Mouse (Mus musculus): ENCODE measurements around the gene Dedd.
"Not testable (repeated sequence)": the region's sequence is repeated elsewhere in the genome, so short reads cannot be mapped to it uniquely, and the experiment has no call there.

Dedd gene

DNA sequence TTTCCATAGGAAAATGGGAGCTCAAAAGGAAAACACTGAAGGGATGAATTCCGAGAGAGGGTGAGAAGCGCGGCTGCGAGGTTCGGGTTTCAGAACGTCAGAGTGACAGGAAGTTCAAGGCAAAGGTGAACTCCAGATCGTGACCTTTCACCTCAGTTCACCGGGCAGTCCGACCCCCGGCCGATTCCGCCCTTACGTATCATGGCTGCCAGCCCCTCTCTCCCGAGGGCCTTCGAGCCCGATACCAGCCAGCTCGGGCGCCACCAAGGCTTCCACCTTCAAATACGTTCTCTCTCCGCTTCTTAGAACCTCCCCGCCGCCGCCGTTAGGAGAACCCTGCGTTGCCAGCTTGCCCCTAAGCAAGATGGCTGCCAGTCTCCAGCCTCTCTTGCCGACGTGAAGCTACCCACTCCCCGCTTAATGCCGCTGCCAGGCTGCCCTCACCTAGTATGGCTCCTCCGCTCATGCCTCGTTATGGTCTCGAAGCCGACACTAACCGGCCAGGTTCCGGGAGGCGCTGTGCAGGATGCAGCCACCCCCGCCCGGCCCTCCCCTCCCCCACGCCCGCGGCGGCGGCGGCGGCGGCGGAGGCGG, at the start of gene Dedd:
Gene Dedd (plus strand): TSS at position 307 of the 594 bp plus-strand sequence.
- peak; percentile 93 for DNase-seq (ENCODE audit: low read depth, low spot score)

DNA sequence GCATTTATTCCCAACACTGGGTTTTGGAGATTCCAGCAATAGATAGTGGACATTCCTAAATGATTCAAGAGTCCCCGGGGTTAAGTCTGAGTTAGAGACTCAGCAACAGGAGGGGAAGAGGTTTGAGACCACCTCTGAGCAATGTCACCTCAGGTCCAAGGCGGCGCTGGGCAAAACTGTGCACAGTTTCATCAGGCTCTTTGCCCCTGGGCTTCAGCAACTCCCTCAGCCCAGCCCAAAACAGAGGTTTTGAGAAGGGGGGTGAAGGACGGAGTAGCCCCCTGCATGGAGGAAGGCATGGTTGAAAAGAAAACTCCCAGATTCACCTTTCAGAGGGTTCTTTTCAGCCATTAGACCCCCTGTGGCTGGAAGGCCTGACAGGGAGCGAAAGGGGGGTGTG, 49.2 kb upstream of the Dedd start:
- DNase-seq (ENCODE audit: low read depth, low spot score), result no peak

DNA sequence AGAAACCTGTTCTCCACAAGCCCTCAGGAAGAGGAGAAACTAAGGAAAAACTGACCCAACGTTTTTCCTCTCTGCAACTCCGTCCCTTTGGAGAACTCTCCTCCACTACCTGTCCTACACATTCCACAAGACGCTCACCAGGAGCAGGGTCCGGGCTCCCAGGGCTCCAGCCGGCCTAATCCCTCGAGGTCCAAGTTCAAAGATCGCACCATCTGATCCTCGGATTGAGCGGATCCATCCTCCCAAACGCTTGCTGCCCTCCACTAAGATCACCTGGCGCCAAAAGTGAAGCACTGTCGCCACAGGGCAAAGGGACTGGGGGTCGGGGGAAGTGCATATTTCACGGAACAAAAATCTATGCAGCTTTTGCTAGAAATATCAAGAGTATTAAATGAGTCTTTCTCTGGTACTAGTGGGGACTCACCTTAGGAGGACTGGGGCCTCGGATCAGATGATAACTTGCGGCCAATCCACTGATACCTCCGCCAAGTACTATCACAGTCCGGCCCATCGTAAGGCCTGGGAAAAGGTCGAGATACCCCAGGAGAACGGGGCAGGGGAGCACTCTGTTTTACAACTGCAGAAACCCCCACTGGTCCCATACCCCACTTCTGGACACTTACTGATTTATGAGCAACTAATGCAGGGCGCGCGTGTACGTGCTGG, 48.6 kb upstream of the Dedd start:
- DNase-seq (ENCODE audit: low read depth, low spot score), result no peak

DNA sequence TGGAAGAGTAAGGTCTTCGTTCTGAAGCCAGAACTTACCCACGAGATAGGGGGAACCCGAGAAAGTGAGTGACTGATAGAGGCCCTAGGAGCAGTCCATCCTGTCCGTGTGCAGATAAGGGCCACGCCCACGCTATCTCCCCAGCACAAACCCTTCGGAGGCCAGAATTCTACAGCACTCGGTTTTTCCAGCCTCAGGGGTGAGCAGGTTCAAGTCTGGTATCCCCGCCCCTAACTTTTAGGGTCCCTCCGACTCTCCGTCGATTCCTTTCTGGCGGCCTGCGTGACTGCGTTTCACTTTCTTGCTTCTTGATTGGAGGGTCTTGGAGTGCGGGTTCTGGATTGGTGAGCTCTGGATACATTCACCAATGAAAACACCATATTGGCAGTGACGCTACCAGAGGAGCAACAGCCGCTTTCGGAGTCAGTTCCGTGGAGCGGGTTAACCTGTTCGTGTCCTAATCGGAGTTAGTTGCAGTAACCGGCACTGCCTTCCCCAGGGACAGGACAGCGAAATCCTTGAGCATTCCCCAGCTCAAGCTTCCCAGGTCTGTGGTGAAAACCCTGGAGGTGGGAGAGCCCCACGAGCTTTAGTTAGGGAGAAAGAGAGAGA, 47.9 kb upstream of the Dedd start, which contains the start of gene Ppox:
Gene Ppox (minus strand): TSS at position 271 of the 612 bp plus-strand sequence.
- peak; percentile 100 for DNase-seq (ENCODE audit: low read depth, low spot score)

DNA sequence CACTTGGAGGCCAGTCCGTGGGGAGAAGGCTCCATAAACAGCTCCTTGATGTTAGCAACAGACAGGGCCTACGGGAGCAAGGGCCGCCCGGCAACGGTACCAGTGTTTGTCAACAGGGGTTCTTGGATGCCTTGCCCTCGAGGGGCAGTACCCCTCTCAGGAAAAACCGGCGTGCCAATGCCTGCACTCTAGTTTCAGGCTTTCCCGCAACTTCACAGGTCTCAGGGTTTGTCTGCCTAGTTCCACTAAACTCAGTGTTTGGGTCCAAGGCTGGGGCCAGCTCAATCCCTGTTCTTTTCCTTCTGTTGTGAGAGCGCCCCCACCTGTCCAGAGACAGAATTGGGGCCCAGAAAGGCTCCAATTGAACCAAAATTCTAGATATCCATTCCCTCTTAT, 47.4 kb upstream of the Dedd start:
- peak; percentile 86 for DNase-seq (ENCODE audit: low read depth, low spot score)

DNA sequence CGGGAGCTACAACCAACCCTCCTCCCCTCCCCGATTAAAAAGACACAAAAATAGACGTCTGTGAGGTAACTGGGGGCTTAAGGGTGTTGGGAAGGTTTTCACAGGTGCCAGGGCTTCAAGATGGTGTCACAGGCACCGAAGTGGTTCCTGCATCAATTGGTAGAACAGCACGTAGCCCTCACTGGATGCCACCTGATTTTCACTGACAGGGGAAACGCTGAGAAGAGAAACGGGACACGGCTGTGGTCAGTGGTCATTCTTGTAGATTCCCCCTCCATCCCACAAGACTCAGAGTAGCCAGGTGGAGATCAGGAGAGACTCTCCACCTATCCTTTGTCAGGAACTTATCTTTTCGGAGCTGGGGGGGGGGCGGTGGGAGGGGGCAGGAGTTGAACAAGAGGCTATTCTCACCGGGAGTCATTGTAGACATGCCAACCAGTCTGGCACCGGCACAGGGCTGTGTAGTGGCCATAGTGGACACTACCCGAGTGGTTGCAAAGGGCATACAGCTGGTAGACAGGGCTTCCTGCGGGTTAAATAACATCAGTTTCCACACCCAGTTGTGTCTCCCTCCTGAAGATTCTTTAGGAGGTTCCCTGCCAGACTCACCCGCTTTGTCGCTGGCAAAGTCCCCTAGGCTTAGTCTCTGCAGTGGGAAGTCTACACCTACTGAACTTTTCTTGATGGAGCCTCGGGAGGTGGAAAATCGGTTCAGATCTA, 46.7 kb upstream of the Dedd start:
- no peak for DNase-seq (ENCODE audit: low read depth, low spot score)

DNA sequence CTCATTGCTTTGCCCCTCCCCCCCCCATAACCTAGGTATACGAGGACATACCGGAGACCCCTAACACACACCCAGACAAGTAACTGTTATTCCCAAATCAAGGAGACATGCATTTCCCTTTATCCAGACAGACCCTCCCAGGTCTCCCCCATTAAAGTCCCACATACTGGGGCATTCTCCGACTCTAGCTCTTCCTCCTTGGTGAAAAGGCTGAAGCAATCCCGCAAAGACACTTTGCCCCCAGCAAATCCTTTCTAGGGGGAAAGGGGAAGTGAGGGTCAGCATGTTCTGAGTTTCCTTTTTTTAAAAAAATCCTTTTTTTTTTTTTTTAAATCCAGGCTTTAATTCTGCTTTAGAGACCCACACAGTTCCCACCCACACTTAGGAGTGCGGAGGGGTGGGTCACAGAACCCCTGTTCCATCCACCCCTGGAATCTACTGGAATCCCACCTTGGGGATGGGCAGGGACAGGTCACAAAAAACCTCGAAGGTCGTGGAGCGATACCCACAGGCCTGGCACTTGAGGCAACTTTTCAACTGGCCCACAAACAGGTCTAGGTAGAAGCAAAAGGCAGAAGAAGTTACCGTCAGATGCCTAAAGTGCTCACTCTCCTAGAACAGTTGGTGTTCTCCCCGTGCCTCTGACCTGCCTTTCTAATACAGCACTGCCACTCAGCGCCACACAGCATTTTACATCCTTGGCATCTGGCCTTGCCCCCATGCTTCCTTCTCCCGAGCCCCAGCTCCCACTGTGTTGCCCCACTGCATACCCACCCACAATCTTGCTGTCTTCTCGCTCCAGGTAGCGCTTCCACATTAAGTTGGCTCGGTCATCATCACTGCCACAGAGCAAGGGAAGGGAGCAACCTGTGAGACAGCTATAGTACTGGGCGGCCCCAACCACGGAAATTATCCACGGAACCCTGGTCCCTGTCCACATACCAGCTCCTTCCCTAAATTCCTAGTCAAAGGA, 45.5 kb upstream of the Dedd start:
- DNase-seq (ENCODE audit: low read depth, low spot score), result no peak

DNA sequence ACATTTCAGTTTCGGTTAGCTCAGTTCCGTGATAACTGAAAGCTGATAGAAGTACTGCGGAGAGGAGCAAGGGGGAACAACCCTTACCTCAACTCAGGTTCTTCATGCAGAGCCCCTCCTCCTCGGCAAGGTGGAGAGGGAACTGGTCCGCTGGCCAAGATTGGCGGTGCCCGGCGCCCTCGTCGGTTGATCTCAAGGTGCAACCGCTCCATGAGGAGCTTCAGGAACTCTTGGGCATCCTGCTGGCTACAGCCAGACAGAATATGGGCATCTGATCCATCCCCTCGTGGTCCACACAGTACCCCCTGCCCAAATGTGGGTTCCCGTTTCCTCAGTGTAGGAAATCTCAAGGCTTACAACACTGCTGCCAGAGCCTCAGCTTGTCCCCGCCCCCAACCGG, 44.5 kb upstream of the Dedd start:
- peak; percentile 19 for DNase-seq (ENCODE audit: low read depth, low spot score)

DNA sequence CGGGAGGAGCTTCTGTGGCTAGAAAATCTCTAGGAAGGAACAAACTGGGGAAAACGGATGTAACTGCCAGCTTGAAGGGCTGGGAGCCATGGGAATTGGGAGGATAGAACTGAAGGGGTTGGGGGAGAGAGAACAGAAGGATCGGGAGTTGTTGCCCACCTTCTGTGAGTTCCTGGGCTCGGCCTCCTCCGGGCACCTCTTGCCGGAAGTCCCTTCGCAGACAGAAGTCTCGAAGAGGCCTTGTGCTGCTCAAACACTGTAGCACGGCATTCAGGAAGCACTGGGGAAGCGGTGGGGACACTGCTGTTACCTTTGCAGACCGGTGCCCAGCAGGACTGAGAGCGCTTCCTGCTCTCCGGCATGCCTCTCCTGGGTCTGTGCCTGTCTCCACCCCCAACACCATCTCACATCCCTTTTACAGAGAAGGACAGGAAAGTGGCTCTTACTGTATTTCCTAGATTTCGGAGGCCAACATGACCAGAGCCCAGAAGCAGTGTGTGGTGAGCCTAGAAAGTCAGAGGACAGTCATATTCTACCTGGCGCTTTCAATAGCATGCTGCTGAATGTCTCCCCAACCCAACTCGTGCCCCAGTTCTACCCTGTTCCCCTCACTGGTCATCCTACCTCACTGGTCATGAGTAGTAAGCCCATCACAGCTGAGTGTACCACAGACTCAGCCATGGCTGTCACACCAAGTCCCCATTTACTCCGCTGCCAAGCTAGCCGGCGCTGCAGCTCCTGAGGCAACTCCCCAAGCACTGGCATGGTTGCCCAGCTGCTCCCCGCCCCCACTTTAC, 43.7 kb upstream of the Dedd start:
- DNase-seq (ENCODE audit: low read depth, low spot score), result no peak

DNA sequence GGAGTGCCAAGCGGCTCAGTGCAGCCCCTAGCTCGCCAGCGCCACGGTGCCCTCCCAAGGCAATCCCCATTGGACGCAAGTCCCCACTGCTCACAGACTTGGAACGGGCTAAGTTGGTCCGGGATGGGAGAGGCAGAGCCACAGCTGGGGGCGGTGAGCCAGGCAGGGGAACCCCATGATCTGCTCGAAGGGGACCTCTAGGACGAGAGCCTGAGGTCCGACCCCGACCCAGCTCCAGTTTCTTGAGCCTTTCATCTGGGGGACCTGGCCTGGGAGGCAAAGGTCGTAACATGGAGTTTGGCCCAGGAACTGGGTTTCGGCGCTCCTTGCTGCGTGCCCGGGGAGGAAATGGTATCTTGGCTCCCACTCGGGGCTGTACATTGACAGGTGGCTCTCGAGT, 42.4 kb upstream of the Dedd start:
- no peak for DNase-seq (ENCODE audit: low read depth, low spot score)

DNA sequence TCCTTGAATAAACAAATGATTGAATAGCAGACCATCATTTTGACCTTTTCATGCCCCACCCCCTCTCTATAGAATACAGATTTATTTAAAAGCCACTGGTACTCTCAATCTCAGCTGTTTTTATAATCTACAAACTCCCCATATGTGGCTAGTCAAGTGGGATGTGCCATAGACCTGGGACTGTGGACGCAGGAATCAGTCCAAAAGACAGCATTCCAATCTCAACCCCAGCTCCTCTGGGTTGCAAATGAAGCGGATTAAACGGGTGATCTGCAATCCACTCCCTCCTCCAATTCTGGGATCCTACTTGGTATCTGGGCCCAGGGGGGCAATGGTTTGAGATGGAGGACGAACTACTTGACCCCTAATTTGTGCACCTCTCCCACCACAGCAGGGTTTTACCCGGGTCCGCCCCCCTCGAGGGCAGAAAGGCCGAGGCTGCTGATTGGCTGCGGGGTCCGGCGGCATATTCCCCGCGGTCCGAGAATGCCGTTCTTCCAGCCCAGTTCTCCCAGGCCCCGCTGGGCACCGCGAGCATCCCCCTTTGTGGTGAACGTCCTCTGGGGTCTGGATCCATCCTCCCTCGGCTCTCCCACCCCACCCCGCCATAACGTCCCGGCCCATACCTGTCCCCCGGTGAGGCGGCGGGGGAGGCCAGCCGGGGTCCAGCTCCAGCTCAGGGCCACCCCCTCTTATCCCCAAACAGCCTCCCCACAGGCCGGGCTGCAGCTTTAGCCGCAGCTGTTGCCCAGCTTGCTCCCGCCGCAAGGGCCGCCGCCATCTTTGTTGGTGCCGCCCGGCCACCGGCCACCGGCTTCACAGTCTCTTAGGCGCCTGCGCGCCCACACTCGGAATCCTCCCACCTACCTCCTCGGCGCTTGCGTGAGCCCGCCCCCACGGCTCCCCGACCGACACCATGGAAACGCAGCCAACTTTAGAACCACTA, 41.5 kb upstream of the Dedd start, which contains the start of gene Usp21:
Gene Usp21 (minus strand): TSS at position 856 of the 946 bp plus-strand sequence.
- peak; percentile 94 for DNase-seq (ENCODE audit: low read depth, low spot score)

DNA sequence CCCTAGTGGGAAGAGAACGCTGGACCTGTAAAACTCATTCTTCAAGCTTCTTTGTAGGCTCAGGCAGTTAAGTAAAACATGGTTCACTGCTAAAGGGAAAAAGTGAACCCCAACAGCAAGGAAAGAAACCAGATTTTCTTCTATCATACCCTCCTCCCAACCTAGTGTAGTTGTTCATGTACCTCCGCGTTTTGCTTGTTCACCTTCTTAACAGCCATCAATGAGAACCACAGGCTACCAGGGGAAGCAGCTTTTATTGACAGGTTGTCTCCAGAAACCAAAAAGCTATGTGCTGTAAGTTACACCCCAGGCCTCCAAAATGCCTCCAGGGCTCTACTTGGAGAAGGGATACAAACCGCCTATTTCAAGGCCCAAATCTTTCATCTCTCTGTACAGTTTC, 40.6 kb upstream of the Dedd start:
- no peak for DNase-seq (ENCODE audit: low read depth, low spot score)

DNA sequence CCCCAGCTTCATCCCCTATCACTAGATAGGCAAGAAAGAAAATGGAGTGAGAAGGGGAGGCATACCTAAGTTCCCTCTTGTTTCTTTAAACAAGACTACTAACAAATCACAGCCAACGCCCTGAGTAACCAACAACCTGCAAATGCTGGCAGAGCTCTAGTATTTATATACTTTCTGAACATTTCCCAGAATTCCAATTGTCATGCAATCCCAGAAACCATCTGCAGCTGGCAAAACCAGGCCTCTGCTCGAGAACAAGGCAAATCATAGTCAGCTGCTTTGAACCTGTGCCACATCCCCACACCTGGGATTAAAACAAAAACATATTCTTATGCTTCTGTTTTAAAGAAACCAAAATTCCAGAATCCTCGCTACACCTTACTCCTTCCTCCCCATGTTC, 35.6 kb upstream of the Dedd start:
- no peak for DNase-seq (ENCODE audit: low read depth, low spot score)

DNA sequence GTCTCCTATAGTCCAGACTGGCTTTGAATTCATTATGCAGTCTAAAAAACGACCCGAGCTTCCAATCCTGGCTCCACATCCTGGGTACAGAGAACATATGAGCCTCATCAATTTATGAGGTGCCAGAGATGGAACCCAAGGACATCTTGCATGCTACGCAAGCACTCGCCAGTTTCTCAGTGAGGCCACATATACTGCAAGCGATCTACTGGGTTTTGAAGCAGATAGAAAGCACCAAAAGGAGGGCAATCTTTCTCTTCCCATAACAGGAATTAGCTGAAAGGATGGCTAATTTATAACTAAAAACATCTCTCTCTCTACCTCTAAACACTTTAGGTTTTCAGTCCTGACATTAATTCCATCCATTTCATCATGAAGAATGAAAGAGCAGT, 35.0 kb upstream of the Dedd start:
- peak; percentile 28 for DNase-seq (ENCODE audit: low read depth, low spot score)

DNA sequence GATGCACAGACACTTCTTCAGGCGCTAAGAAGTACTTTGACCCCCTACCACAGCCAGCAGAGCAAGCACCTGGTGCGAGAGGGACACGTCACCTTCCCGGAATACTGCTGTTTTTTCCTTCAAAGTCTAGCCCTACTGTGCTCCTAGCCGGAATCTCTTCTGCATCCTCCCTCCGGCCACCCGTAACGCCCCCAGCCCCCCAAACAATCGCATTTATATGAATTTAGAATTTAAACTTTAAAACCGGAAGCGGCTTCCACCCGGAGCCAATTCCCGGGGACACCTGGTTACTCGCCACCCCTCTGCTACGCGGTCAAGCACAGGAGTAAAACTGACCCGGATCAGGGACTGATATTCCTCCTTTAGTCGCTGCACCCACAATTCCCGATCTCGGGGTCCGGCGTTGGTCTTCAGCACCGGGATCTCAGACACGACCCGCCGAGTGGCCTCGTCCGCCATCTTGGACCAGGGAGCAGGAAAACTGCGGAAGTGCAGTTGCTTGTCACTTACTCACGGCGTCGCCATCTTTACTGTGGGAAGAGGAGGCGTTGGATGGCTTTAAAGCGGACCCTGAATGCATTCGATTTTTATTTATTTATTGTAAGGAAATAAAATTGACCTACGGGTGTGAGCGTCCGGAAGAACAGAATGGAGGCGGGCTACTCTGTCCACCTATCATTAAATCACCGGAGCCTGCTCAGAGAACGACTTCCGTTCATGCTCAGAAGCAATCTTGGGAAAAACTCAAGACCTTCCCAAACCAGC, 34.5 kb upstream of the Dedd start, which contains the start of gene Ufc1:
Gene Ufc1 (minus strand): TSS at position 727 of the 765 bp plus-strand sequence.
- peak; percentile 91 for DNase-seq (ENCODE audit: low read depth, low spot score)

DNA sequence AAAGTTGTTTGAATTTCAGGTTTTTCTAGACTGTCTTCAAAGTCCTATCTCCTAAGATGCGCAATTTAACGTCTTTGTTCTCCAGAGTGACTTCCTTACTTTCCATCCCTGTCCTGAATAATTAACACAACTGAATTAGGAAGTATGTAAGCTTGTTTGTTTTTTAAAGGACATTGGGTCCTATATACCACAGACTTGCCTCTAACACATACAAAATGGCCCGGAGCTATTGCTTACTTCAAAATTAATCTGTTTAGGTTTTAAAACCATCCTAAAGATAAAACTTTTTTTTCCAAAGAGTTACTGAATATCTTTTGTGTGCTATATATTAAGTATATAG, 33.9 kb upstream of the Dedd start:
- DNase-seq (ENCODE audit: low read depth, low spot score), result no peak

DNA sequence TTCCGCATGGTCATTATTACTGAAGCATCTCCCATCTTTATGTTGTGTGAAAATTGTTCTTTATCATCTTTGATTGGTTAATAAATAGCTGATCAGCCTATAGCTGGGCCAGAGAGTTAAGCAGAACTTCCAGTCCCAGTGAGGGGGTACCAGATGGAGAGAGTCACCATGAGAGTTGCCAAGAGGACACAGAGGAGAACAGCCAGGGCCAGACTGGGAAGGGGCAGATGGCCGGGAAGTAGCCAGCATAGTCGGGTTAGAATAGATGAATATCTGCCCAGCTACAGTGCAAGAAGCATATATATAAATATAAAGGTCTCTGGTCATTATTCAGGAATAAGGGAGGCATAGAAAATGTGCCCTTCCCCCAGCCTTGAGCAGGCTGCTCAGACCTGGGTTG, 30.7 kb upstream of the Dedd start:
- no peak for DNase-seq (ENCODE audit: low read depth, low spot score)

DNA sequence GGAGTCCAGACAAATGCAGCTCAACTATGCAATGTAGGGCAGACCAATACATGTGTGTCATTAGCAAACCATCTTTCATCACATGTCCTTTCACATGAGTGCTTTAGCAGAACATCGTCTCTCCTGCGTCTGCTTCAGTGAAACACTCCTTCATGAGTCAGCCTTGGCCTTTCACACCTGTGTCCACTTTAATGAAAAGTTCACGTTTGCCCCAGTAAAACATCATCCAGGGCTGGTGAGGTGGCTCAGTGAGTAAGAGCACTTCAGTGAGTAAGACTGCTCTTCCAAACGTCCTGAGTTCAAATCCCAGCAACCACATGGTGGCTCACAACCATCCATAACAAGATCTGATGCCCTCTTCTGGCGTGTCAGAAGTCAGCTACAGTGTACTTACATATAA, 22.8 kb upstream of the Dedd start:
- DNase-seq (ENCODE audit: low read depth, low spot score), result not testable (repeated sequence)

DNA sequence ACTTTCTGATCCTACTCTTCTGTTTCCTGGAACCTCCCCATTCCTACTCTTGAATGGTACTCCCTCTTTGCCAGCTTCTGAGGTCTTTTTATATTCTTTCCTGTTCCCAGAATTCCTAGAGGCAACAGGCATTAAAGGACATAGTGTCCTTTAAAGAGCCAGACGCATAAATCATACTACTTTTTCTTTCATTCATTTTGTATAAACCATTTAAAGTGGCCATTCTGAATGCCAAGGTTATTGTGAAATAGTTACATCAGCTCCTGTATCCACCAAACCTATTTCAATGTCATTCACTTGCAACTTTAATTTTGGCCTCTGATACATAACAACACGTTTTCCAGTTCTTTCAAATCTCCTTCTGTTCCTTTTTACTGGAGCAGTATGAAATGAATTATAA, 19.6 kb upstream of the Dedd start:
- DNase-seq (ENCODE audit: low read depth, low spot score), result no peak
